In the genomic region with DNA sequence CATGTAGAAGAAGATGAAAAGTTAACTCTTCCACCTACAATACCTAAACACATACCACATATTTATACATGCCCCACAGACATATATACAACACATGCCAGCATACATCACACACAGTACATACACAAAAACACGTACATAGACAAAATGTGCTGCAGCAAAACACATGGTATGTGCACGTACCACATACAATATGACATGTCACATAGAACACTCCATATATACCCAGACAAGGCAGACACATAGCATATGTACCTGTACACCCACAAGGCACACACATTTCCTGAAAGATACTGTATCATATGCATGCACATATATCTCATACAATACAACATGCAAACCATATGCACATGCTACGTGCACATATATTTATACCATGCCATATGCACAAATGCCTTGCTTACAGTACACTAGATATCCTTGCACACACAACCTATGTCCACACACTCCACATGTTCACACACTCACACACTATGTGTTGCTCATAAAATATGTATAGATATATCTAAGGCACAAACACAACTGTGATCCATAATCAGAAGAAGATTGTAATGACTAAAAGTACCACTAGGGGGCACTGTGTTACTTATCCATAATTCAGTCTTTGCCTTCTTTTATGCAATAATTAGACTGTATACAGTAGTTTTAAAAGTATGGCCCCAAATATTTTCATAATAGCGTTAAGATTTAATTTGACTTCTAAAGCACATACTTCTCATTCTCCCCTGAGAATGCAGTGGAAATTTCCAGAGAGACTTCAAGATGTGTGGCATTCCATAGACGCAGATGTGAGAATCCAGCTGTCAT, we compare ENCODE assay signal across 11 mouse cellular contexts. TPM values are rescaled to one million over a fixed set of nuclear protein-coding genes. Genes with fewer than 3 reads are reported as not detected.
DNase-seq lines count a peak whose midpoint lies in the region; ATAC-seq lines count a peak whose summit lies in the region.
"Had no signal": no experiment of that assay in that cellular context is flagged by ENCODE, and none has a peak within 500 bp of the region (broad histone marks: within the 10 kb centered on the region; RNA-seq: fewer than 3 reads in every experiment).

No protein-coding gene starts in this region.

- H3K27me3 ChIP-seq in heart, embryonic 11.5 days (ENCODE audit: control insufficient read depth, insufficient read depth, low read length) = no peaks in the 10 kb centered on the region
- H3K27me3 ChIP-seq: liver, embryonic 13.5 days had no signal

- H3K36me3 ChIP-seq in heart, embryonic 11.5 days (ENCODE audit: control insufficient read depth, insufficient read depth, low read length) = no peaks in the 10 kb centered on the region
- H3K36me3 ChIP-seq: heart, embryonic 10.5 days; liver, embryonic 13.5 days had no signal

- H3K27ac ChIP-seq in heart, embryonic 11.5 days (ENCODE audit: low read depth, low read length) = no peak overlapping the region
- H3K27ac ChIP-seq: heart, embryonic 10.5 days; liver, embryonic 13.5 days had no signal

- DNase-seq in heart, adult 8-10 months (ENCODE audit: low spot score) = peak; percentile 48
- peak; percentile 65 for DNase-seq in thymus, postnatal 0 days (ENCODE audit: low spot score)
- DNase-seq in thymus, postnatal 4 days = no peak
- DNase-seq in forelimb bud, embryonic 11.5 days (ENCODE audit: low read depth, low spot score) = peak; percentile 47
- DNase-seq in frontal cortex, postnatal 25 days (ENCODE audit: low spot score in 2 of 2) = no peak
- no peak for DNase-seq in testis, postnatal 10 days (ENCODE audit: low spot score)
- DNase-seq in cerebellum, postnatal 25 days = no peak
- DNase-seq: adrenal gland, postnatal 10 days; liver, embryonic 13.5 days had no signal

- H3K9ac ChIP-seq in heart, embryonic 11.5 days (ENCODE audit: low read depth, low read length) = no peak overlapping the region
- H3K9ac ChIP-seq: liver, embryonic 13.5 days had no signal

- 68% methylated on average over 5 of the region's 5 CpGs for WGBS in heart, embryonic 11.5 days (ENCODE audit: insufficient replicate concordance)

- no peak for ATAC-seq in heart, embryonic 11.5 days (replicated peaks; ENCODE audit: insufficient number of reproducible peaks, low FRiP score, low TSS enrichment)

- no peaks in the 10 kb centered on the region for H3K4me1 ChIP-seq in heart, embryonic 11.5 days (ENCODE audit: control insufficient read depth, insufficient read depth, low read length)
- H3K4me1 ChIP-seq: heart, embryonic 10.5 days; liver, embryonic 13.5 days had no signal

- H3K4me2 ChIP-seq in heart, embryonic 11.5 days = no peak overlapping the region
- H3K4me2 ChIP-seq: liver, embryonic 13.5 days had no signal

- H3K9me3 ChIP-seq in heart, embryonic 11.5 days (replicated peaks; ENCODE audit: control insufficient read depth, low read length) = no peaks in the 10 kb centered on the region
- H3K9me3 ChIP-seq: heart, embryonic 10.5 days; liver, embryonic 13.5 days had no signal

- H3K4me3 ChIP-seq in heart, embryonic 11.5 days (ENCODE audit: low read depth, low read length) = no peak overlapping the region
- H3K4me3 ChIP-seq: heart, embryonic 10.5 days; liver, embryonic 13.5 days had no signal

RNA-seq across cellular contexts. Expression of gene Rufy1, which starts 12.5 kb away (rescaled TPM):
- 10 to 100 TPM; 27.5 to 34.9 (median 30.2) TPM for total RNA-seq in heart, adult 8-10 months (2022)
- polyA plus RNA-seq in heart, embryonic 11.5 days (2014; fragmentation: Nextera tagmentation; extraction: Ambion mirVana) = 19.5 and 20.0 TPM in 2 replicates
- 13.0 and 13.6 TPM in 2 replicates for polyA plus RNA-seq in thymus, postnatal 0 days (2015; fragmentation: Nextera tagmentation; extraction: Ambion mirVana)

Comparison
In these comparisons a context has a peak if more than half of its experiments do, and no peak if none do; other contexts are left out.
1. DNase-seq: peak in heart, adult 8-10 months (single experiment), thymus, postnatal 0 days (single experiment) and forelimb bud, embryonic 11.5 days (single experiment); none in thymus, postnatal 4 days (single experiment), frontal cortex, postnatal 25 days (0 of 2), testis, postnatal 10 days (single experiment) and cerebellum, postnatal 25 days (0 of 2).